Mouse (Mus musculus) olfactory bulb, adult 2 months (tissue): ENCODE data around the gene Fam168a.

Experiments used
- CTCF ChIP-seq: fragments of 200-500 bp; IDR thresholded peaks from 2 replicates; pipeline ENCODE4 v1.5.1; 2012; ENCODE audit warnings: low read depth, mild to moderate bottlenecking, low read length, moderate library complexity; ENCODE audit not compliant: insufficient read depth
- POLR2A ChIP-seq: fragments of 200-500 bp; IDR thresholded peaks from 2 replicates; pipeline ENCODE4 v1.6.1; 2012; ENCODE audit warnings: mild to moderate bottlenecking, low read depth, low read length, moderate library complexity; ENCODE audit not compliant: insufficient read depth

DNA sequence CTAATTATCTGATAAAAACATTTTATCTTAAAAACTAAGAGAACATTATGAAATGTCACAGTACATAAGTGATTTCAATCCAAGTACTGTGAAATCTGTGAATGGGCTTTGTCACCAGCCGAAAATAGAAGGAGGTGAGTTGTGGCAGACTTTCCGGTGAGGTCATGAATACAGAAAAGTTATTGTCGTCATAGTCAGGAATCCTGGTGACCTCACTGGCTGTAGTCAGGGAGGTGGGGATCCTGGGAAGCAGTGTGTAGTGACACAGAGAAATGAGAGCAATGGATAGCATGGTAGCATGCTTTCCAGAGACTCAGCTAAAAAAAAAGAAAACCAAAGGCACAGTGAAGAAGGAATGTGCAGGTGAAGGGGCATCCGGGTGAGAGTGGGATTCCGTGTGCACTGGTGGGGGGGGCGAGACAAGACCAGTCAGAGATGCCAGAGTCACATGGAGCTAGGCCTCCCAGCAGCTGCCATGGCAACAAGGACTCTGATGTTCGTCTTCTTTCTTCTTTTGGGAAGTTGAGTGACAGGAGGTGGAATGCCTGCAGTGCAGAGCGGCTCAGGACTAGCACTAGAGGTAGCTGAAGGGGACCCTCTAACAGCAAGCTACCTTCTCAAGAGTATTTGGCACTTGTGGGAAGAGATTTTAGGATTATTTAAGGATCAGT is 109.6 kb downstream of the Fam168a start:
- TF ChIP-seq CTCF (no peak), POLR2A (no peak)
